Mouse (Mus musculus) skeletal muscle tissue, adult 2 months (tissue): ENCODE measurements around the gene Ctnnd2.

ENCODE experiments used
- DNase-seq: peaks from one replicate; pipeline ENCODE4 v3.0.0-alpha.2; 2012; ENCODE audit warnings: low read depth, low spot score

Gene Ctnnd2

GRCm38 (mm10) chr15:30875523-30875922 lies 703.1 kb downstream of the Ctnnd2 start:
- no peak for DNase-seq

- DNase-seq = no peak
Observed at GRCm38 (mm10) chr15:30884692-30885334, 712.4 kb downstream of the Ctnnd2 start.

- DNase-seq = no peak
Observed at GRCm38 (mm10) chr15:30885410-30885809, 713.0 kb downstream of the Ctnnd2 start.

DNA sequence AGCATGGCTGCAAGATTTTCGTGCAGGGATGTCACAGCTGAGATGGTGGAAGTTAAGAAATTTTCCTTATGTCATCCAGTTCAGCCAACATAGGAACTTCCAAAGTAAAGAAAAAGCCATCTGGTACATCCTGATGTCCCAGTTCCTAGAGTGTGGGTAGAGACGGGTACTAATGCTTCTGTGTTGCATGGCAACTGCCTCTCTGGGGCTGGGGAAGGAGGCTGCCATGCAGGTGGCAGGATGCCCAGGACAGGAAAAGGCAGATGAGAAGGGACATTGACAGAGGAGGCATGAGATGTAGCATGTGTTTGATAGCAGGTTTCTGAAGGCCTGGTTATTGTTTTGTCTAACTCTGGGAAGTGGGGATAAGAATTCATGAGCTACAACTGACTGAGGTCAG lies 715.2 kb downstream of the Ctnnd2 start:
- DNase-seq = no peak

GRCm38 (mm10) chr15:30891986-30892385 lies 719.6 kb downstream of the Ctnnd2 start:
- no peak for DNase-seq

GRCm38 (mm10) chr15:30895063-30895462 lies 722.7 kb downstream of the Ctnnd2 start:
- DNase-seq = no peak

DNA sequence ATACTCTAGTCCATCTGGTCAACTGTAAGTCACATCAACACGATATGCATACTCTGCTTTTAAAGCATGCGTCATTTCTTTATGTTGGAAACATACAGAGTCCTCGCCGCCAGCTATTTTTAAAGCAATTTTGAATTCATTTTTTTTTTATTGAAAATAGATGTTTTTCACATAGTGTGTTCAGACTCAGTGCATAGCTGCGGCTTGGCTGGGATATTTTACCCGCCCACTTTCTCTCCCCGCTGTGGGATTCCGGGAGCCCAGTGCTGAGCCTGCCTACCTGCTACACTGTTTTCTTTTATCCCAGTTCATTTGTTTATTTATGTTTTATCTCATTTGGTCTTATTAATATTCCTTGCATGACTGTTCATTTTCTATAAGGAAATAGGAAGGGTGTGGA lies 724.9 kb downstream of the Ctnnd2 start:
- DNase-seq = no peak

DNA sequence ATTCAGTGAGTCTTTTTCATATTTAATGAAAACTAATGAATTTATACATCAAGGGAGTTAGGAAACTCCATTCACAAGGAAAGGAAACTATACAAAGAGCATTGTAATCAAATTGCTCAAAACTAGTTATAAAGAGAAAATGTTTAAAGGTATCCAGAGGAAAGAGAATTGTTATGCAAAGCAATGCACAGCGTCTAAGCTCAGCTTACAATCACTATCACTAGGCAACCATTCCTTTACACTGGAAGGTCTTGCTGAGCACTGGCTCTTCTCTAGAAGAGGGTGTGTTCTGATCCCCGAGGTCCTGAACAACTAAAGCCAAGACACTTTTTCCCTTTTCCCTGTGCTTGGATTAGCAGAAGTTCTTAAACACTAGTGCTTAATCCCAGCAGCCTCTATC lies 735.6 kb downstream of the Ctnnd2 start:
- no peak for DNase-seq

GRCm38 (mm10) chr15:30913360-30913759 lies 741.0 kb downstream of the Ctnnd2 start:
- DNase-seq = no peak

GRCm38 (mm10) chr15:30925838-30926237 lies 753.4 kb downstream of the Ctnnd2 start:
- DNase-seq = no peak

DNA sequence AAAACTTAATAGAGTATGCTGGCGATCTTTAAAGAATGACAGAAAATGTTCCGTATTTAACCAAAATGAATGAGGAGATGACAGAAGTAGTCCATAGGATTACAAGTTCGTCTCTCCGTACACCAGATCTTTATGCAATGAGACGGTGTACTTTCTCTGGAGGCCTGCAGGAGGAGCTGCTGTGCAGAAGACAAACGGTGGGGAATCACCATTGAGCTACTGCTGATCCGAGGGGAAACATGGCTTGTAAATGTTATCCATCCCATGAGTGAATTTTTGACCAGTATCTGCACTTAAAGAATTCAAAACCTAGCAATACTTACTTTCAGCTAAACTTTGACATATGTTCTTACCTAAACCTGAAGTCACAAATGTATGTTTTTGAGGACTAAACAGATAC lies 755.2 kb downstream of the Ctnnd2 start:
- DNase-seq = peak; percentile 21

- no peak for DNase-seq
Observed at GRCm38 (mm10) chr15:30931906-30932305, 759.5 kb downstream of the Ctnnd2 start.

- no peak for DNase-seq
Observed at GRCm38 (mm10) chr15:30945863-30946262, 773.5 kb downstream of the Ctnnd2 start.

GRCm38 (mm10) chr15:30958513-30958912 lies 786.1 kb downstream of the Ctnnd2 start:
- DNase-seq = no peak

- DNase-seq = no peak
Observed at GRCm38 (mm10) chr15:30962421-30963160, 790.2 kb downstream of the Ctnnd2 start.

- no peak for DNase-seq
Observed at GRCm38 (mm10) chr15:30964046-30964445, 791.7 kb downstream of the Ctnnd2 start.

DNA sequence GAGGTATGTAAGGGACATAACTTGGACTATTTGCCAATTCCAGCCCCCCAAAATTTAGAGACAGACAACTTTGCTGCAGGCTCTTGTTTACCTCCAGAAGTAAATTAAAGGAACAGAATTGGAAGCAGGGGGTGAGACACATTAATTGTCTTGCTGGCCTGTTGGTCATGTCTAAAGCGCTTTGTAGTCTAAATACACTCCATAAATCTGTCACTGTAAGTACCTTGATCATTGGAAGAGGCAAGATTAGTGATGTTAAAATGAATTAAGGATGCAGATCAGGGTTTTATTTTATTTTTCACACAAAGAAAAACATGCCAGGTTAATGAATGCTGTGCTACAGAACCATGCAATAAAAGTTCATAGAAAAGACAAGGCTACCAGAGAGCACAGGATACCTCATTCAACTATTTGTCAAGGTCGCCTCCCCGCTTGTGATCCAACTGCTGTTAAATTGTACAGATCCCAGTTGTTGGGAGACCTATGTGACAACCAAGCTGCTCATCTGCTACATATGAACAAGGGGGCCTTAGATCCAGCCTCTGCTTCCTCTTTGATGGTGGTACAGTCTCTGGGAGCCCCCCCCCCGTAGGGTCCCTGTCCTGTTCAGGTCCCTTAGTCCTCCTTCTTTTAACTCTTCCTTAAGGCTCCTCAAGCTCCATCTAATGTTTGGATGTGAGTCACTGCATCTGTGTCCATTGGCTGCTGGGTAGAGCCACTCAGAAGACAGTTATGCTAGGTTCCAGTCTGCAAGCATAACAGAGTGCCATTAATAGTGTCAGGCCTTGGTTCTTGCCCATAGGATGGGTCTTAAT lies 792.7 kb downstream of the Ctnnd2 start:
- no peak for DNase-seq

GRCm38 (mm10) chr15:30966826-30967225 lies 794.4 kb downstream of the Ctnnd2 start:
- DNase-seq = no peak

- DNase-seq = no peak
Observed at GRCm38 (mm10) chr15:30974436-30974835, 802.0 kb downstream of the Ctnnd2 start.

DNA sequence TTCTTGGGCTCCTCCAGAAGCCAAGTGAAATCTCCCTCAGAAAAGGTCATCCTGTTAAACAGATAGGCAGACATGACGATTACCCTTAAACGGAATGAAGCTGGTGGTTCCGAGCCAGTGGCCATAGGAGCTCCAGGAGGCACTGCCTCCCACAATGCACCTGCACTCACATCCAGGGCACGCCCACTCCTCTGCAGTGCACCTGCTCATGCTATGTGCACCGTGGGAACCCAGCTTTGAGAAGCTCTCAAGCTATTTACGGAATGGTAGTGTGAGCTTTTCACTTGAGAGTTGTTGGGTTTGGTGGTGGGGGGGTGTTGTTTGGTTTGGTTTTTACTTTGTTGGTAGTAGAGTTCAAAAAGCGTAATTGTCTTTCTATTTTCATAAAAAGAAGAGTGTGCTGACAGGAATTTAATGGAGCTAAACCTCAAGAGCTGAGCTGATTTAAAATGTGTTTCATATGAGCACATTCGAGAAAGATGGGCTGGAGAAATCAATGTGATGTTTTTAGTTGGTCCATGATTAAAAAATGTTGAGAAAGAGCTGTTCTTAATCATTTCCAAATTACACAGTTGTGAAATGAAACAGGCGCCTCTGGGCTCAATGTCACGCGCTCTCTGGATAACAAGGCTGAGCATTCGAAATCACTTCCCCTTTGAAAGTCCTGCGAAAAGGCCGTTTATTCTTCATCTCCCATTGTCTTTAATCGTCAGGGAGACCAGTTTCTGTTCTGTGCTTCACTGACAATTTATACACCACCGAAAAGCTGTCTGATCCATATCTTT lies 802.8 kb downstream of the Ctnnd2 start:
- no peak for DNase-seq

DNA sequence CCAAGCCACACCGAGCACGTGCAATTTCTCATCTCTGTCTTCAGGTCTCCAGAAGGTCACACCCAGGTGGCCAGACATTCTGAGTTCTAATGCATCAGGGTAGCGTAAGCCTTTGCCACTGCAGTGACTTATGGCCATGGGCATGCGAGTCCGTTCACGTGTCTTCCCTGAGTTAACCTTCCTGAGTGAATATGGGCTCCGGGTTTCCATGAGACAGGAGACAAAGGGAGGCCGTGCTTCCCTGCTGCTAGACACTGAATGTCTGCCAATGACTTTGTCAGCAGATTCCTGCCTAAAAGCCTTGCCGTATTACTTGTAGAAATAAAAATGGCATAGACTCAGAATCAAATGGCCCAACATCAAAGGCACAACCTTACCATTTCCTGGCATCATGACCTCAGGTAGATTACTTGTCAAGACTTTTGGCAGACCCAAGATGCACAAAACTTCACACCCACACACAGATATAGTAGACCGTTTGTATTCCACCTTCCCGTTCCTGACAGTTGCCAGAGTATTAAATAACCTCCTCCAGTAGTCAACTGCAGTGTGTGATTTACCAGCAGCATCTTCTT lies 804.9 kb downstream of the Ctnnd2 start:
- DNase-seq = no peak
